Mouse (Mus musculus): ENCODE results near the gene Timm8a1. TPM values are rescaled to one million over a fixed set of nuclear protein-coding genes. Genes with fewer than 3 reads are reported as not detected.

Gene Timm8a1
- 17.5 and 18.9 TPM in 2 replicates for polyA plus RNA-seq (2012; rRNA removed)

- Histone ChIP-seq H3K27me3 (ENCODE audit: control insufficient read depth, insufficient read depth, low read length) (no peaks in the 10 kb centered on the region), H3K27ac (ENCODE audit: insufficient read depth, low read length) (peak within 1 kb of the TSS; percentile 55; the same call in 1 of the 2 replicates), H3K4me1 (ENCODE audit: control insufficient read depth, insufficient read depth, low read length) (no peaks in the 10 kb centered on the region), H3K4me3 (replicated peaks; ENCODE audit: insufficient read depth, low read depth, low read length) (peak within 1 kb of the TSS; percentile 91)
- no peak for TF ChIP-seq POLR2A (IDR thresholded peaks at IDR 0.05; ENCODE audit: borderline replicate concordance, insufficient read depth, low read length)
- no peak for TF ChIP-seq CTCF (IDR thresholded peaks at IDR 0.05; ENCODE audit: borderline replicate concordance, insufficient read depth, low read depth, low read length)
- WGBS = 7% methylated on average over 45 of the region's 61 CpGs
- DNase-seq = peak; percentile 43 to 64
These were observed at the start of gene Timm8a1 for GRCm38 (mm10) chrX:134541145-134541954. Gene Timm8a1, minus strand, starts transcription at chrX:134541865.

DNA sequence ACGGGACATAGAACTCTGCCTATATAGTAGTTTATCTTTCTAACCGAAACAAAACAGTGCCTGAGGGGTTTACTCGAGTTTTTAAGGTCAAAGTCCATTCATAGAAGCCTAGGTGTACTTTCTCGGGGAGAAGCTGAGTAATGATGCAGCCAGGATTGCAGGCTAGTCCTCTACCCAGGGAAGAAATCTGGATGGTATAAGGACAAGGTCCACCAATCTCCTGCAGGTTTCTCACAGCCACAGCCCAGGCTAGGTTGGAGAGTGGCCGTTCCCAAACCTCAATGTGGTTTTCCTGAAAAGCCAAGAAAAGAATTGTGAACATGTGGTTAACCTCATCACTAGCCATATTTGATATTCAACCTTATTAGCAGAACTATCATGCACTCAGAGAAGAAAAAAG, 48.2 kb upstream of the Timm8a1 start:
- Histone ChIP-seq H3K4me1 (ENCODE audit: control insufficient read depth, insufficient read depth, low read length) (no peaks in the 10 kb centered on the region), H3K27me3 (ENCODE audit: control insufficient read depth, insufficient read depth, low read length) (no peaks in the 10 kb centered on the region), H3K27ac (ENCODE audit: insufficient read depth, low read length) (no peak overlapping the region), H3K4me3 (replicated peaks; ENCODE audit: insufficient read depth, low read depth, low read length) (no peak overlapping the region)
- TF ChIP-seq POLR2A (IDR thresholded peaks at IDR 0.05; ENCODE audit: borderline replicate concordance, insufficient read depth, low read length) = no peak
- TF ChIP-seq CTCF (IDR thresholded peaks at IDR 0.05; ENCODE audit: borderline replicate concordance, insufficient read depth, low read depth, low read length) = no peak
- 66% methylated on average over 5 of the region's 5 CpGs for WGBS
- no peak for DNase-seq

GRCm38 (mm10) chrX:134588997-134589396, 47.3 kb upstream of the Timm8a1 start:
- Histone ChIP-seq H3K4me3 (replicated peaks; ENCODE audit: insufficient read depth, low read depth, low read length) (no peak overlapping the region), H3K27me3 (ENCODE audit: control insufficient read depth, insufficient read depth, low read length) (no peaks in the 10 kb centered on the region), H3K4me1 (ENCODE audit: control insufficient read depth, insufficient read depth, low read length) (no peaks in the 10 kb centered on the region), H3K27ac (ENCODE audit: insufficient read depth, low read length) (no peak overlapping the region)
- DNase-seq = no peak
- WGBS = 88% methylated on average over 3 of the region's 3 CpGs
- no peak for TF ChIP-seq POLR2A (IDR thresholded peaks at IDR 0.05; ENCODE audit: borderline replicate concordance, insufficient read depth, low read length)
- TF ChIP-seq CTCF (IDR thresholded peaks at IDR 0.05; ENCODE audit: borderline replicate concordance, insufficient read depth, low read depth, low read length) = no peak

DNA sequence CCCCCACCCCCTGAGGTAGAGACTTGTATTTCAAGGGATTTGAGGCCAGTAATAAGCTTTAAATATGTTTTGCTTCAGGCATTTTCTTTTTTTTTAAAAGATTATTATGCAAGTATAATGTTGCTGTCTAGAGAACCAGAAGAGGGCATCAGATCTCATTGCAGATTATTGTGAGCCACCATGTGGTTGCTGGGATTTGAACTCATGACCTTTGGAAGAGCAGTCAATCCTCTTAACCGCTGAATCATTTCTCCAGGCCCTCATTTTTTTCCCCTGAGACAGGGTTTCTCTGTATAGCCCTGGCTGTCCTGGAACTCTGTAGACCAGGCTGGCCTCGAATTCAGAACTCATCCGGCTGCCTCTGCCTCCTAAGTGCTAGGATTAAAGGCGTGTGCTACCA, 46.6 kb upstream of the Timm8a1 start:
- Histone ChIP-seq H3K4me1 (ENCODE audit: control insufficient read depth, insufficient read depth, low read length) (no peaks in the 10 kb centered on the region), H3K27me3 (ENCODE audit: control insufficient read depth, insufficient read depth, low read length) (no peaks in the 10 kb centered on the region), H3K27ac (ENCODE audit: insufficient read depth, low read length) (no peak overlapping the region), H3K4me3 (replicated peaks; ENCODE audit: insufficient read depth, low read depth, low read length) (no peak overlapping the region)
- 88% methylated on average over 4 of the region's 4 CpGs for WGBS
- no peak for TF ChIP-seq CTCF (IDR thresholded peaks at IDR 0.05; ENCODE audit: borderline replicate concordance, insufficient read depth, low read depth, low read length)
- TF ChIP-seq POLR2A (IDR thresholded peaks at IDR 0.05; ENCODE audit: borderline replicate concordance, insufficient read depth, low read length) = no peak
- DNase-seq = no peak

DNA sequence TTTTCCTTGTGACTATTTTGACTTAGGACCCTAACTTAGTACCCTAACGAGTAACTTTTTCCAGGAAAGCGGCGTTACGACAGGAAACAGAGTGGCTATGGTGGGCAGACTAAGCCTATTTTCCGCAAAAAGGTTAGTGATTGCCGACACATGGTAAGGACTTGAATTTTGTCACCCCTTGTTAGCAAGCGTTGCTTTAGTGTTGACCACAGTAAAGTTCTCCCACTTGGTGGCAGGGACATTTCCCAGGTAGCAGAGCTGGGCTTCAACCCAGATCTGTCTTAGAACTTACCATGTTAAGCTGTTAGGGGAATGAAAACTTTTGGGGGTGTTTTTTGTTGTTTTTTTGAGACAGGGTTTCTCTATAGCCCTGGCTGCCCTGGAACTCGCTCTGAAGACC, 44.8 kb upstream of the Timm8a1 start:
- TF ChIP-seq CTCF (IDR thresholded peaks at IDR 0.05; ENCODE audit: borderline replicate concordance, insufficient read depth, low read depth, low read length) (no peak), POLR2A (IDR thresholded peaks at IDR 0.05; ENCODE audit: borderline replicate concordance, insufficient read depth, low read length) (no peak)
- Histone ChIP-seq H3K27ac (ENCODE audit: insufficient read depth, low read length) (no peak overlapping the region), H3K4me1 (ENCODE audit: control insufficient read depth, insufficient read depth, low read length) (no peaks in the 10 kb centered on the region), H3K4me3 (replicated peaks; ENCODE audit: insufficient read depth, low read depth, low read length) (peak overlapping the region; percentile 30), H3K27me3 (ENCODE audit: control insufficient read depth, insufficient read depth, low read length) (no peaks in the 10 kb centered on the region)
- no peak for DNase-seq
- WGBS = 27% methylated on average over 8 of the region's 8 CpGs

- Histone ChIP-seq H3K4me3 (replicated peaks; ENCODE audit: insufficient read depth, low read depth, low read length) (peak within 1 kb of the TSS; percentile 94), H3K27me3 (ENCODE audit: control insufficient read depth, insufficient read depth, low read length) (no peaks in the 10 kb centered on the region), H3K4me1 (ENCODE audit: control insufficient read depth, insufficient read depth, low read length) (no peaks in the 10 kb centered on the region), H3K27ac (ENCODE audit: insufficient read depth, low read length) (peak within 1 kb of the TSS; percentile 15; the same call in 1 of the 2 replicates)
- WGBS = 4% methylated on average over 45 of the region's 45 CpGs
- peak; percentile 87 to 90 for DNase-seq
- TF ChIP-seq POLR2A (IDR thresholded peaks at IDR 0.05; ENCODE audit: borderline replicate concordance, insufficient read depth, low read length) (peak; percentile 86; the same call in 1 of the 2 replicates), CTCF (IDR thresholded peaks at IDR 0.05; ENCODE audit: borderline replicate concordance, insufficient read depth, low read depth, low read length) (peak; percentile 51)
These were observed 43.7 kb upstream of the Timm8a1 start, which contains the start of gene Rpl36a for GRCm38 (mm10) chrX:134585103-134586002. Gene Rpl36a, plus strand, starts transcription at chrX:134585654.

DNA sequence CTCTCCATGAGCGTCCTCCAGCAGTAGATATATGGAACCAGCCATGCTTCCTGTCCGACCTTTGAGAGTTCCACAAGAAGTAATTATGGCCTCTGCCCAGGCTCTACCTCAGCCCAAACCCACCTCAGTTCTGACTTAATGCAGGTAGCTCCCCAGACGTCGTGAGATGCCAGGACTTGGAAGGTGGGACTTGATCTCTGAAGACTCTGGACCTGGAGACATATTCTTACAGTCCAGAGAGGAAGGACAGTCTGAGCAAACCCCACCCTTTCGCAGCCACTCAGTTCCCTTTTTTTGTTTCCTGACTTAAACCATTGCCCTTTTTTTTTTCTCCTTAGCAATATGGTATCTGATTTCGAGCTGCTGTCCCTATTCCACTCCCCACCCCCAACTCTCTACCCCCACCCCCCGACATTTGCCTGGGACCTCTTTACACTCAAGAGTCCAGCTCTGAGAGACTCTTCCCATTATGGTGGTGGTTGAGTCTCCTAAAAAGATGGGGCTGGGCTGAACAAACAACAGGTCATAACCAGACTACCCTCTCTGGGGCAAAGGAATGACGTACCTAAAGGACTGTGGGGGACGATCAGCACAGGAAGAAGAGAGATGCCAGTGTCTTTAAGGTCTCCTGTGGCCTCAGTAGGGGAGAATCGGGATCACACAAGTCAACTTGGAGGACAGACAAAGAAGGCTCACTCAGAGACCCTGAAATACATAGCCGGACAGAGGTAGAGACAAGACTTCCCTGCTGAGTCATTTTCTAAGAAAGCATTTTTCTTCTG, 41.4 kb upstream of the Timm8a1 start, which contains the start of gene Btk:
Gene Btk (minus strand): TSS at position 683 of the 782 bp plus-strand sequence.
- TF ChIP-seq CTCF (IDR thresholded peaks at IDR 0.05; ENCODE audit: borderline replicate concordance, insufficient read depth, low read depth, low read length) = no peak
- no peak for TF ChIP-seq POLR2A (IDR thresholded peaks at IDR 0.05; ENCODE audit: borderline replicate concordance, insufficient read depth, low read length)
- WGBS = 76% methylated on average over 11 of the region's 11 CpGs
- no peak within 1 kb of the TSS for H3K27ac ChIP-seq (ENCODE audit: insufficient read depth, low read length)
- DNase-seq = no peak
- H3K27me3 ChIP-seq (ENCODE audit: control insufficient read depth, insufficient read depth, low read length) = no peaks in the 10 kb centered on the region
- H3K4me3 ChIP-seq (replicated peaks; ENCODE audit: insufficient read depth, low read depth, low read length) = no peak within 1 kb of the TSS
- H3K4me1 ChIP-seq (ENCODE audit: control insufficient read depth, insufficient read depth, low read length) = no peaks in the 10 kb centered on the region

All from cerebellum, adult 2 months (tissue).